Mouse (Mus musculus) splenic B cell, adult 2 months (primary cell): ENCODE data around the gene Pltp.
"Not testable (repeated sequence)": the region's sequence is repeated elsewhere in the genome, so short reads cannot be mapped to it uniquely, and the experiment has no call there.

Experiments used
- DNase-seq: peaks from one replicate; pipeline ENCODE4 v3.0.0-alpha.2; 2011; ENCODE audit warnings: low read depth, low spot score
- H3K27me3 ChIP-seq: 2 replicates; pipeline ENCODE4 v1.6.1; 2012; ENCODE audit warnings: mild to moderate bottlenecking, low read length, moderate library complexity, mixed read lengths; ENCODE audit not compliant: control insufficient read depth, poor library complexity, insufficient read depth, severe bottlenecking
- H3K36me3 ChIP-seq: 2 replicates; pipeline ENCODE4 v1.6.1; 2012; ENCODE audit warnings: mild to moderate bottlenecking, low read length, moderate library complexity, mixed read lengths; ENCODE audit not compliant: control insufficient read depth, poor library complexity, insufficient read depth, severe bottlenecking

Gene Pltp

DNA sequence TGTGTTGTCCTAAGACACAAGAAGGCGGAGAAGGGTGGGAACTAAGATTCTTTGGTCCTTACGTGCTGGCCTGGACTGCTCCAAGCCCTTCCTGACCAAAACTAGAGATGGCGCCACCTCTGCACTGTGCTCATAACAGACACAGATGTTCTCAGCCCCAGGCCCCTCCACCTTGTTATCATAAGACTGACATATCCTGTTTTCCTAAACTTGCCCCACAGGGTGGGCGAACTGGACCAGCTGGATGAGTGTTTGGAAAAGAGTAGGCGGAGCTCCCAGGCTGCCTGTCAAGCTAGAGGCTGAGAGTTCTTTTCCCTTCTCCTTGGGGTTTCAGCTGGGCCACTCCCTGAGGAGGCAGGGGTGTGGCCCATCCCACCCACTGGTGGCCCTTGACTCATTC lies 39.8 kb downstream of the Pltp start:
- DNase-seq: no peak
- Histone ChIP-seq H3K27me3 (no peaks in the 10 kb centered on the region), H3K36me3 (no peaks in the 10 kb centered on the region)

DNA sequence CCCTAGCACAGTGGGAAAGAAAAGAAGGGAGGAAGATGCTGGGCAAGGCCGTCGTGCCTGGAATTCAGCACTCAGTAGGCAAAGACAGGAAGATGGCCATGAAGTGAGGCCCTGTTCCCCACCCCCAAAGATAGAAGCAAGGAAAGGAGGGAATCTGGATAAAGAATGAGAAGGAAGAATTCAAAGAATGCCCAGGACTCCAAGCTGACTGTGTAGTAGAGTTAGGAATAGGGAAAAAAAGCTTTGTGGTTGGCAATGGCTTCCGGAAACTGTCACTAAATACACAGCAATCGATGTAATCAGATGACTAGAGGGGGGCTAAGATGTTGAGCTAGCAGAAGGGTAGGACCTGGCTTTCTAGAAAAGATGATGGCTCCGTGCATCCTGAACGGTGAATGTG lies 40.3 kb downstream of the Pltp start:
- DNase-seq: no peak
- Histone ChIP-seq H3K27me3 (no peaks in the 10 kb centered on the region), H3K36me3 (no peaks in the 10 kb centered on the region)

DNA sequence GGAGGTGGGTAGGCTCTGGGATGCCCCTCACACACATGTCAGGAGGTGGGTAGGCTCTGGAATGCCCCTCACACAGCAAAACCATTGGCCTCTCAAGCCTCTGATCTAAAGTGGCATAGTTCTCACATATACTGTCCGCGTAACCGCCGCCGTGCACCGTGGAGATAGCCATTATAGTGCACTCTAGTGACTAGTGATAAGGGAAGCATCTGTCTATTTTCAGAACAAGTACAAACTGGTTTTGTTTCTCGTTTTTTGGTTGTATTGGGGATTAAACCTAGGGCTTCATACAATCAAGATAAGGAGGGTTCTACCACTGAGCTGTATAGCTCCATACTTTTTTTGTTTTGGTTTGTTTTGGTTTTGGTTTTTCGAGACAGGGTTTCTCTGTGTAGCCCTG lies 41.7 kb downstream of the Pltp start:
- no peaks in the 10 kb centered on the region for H3K36me3 ChIP-seq
- no peak for DNase-seq

DNA sequence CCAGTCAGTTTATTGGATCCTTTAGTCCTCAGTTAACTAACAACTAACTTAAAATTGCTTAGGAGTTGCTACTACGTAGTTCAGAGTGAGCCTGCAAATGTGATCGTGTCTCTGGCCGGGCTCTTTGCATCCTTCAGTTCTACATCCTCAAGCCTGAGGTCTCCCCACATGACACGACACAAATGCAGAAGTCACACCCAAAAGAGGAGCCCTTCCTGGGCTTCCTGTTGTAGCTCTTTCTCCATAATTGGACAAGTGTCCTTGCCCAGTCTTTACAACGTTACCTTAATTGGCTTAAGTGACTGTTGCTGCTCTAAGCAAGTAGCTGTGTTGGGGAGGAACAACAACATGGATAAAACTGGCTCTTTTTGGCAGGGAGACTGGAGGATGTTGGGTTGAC lies 42.2 kb downstream of the Pltp start:
- Histone ChIP-seq H3K27me3 (no peaks in the 10 kb centered on the region), H3K36me3 (no peaks in the 10 kb centered on the region)
- DNase-seq: no peak

More for the DNA sequence above, 41.7 kb downstream of the Pltp start:
- no peaks in the 10 kb centered on the region for H3K27me3 ChIP-seq

DNA sequence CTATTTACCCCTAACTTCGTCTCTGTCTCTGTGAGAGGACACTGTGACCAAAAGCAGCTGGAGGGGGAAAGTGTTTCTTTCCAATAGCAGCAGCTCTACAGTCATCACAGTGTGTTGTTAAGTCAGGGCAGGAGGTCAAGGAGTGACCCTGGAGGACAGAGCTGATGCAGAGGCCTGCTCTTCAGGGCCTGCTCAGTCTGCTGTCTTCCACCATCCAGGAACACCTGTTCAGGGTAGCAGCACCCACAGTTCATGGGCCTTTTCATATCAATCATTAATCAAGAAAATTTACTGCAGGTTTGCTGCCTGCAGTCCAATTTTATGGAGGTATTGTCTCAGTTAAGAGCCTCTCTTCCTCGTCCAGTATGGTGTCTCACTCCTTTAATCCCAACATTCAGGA lies 44.0 kb downstream of the Pltp start:
- no peak for DNase-seq
- Histone ChIP-seq H3K36me3 (peaks cover 3% of the 10 kb centered on the region; the same call in 1 of the 2 replicates), H3K27me3 (no peaks in the 10 kb centered on the region)

DNA sequence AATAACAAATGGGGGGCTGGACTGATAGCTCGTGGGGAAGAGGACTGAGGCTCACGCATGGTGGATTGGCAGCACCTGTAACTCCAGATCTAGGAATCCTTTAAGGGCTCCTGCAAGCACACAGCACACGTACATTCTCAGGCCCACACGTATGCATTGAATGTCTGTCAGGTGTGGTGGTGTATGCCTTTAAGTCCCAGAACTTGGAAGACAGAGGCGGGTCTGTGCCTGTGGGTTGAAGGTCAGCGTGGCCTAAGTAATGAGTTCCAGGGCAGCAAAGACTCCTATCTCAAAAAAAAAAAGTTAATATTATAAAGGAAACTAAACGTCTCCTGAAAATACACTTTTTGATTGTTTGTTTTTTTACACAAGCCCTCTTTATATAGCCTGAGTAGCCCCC lies 50.9 kb downstream of the Pltp start:
- Histone ChIP-seq H3K27me3 (no peaks in the 10 kb centered on the region), H3K36me3 (peaks cover 5% of the 10 kb centered on the region; the same call in 1 of the 2 replicates)
- DNase-seq: no peak

DNA sequence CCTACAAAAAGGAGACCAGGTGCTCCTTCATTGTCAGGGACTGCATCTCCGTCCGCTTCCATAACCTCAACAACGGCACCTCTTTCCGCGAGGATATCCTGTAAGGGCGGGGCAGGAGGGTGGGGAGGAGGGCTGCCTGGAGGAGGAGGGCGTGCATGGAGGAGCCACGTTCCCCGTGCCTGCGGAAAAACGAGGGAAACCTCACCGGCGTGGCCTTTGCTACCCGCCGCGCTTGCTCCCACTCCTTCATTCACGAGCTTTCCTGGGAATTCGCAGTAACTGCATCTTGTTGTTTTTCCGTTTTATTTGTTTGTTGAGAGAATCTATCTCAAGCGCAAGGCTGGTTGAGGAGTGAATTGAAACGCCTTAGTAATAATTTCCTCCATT lies 52.2 kb downstream of the Pltp start:
- no peak for DNase-seq
- no peaks in the 10 kb centered on the region for H3K27me3 ChIP-seq
- peaks cover 5% of the 10 kb centered on the region; the same call in 1 of the 2 replicates for H3K36me3 ChIP-seq

DNA sequence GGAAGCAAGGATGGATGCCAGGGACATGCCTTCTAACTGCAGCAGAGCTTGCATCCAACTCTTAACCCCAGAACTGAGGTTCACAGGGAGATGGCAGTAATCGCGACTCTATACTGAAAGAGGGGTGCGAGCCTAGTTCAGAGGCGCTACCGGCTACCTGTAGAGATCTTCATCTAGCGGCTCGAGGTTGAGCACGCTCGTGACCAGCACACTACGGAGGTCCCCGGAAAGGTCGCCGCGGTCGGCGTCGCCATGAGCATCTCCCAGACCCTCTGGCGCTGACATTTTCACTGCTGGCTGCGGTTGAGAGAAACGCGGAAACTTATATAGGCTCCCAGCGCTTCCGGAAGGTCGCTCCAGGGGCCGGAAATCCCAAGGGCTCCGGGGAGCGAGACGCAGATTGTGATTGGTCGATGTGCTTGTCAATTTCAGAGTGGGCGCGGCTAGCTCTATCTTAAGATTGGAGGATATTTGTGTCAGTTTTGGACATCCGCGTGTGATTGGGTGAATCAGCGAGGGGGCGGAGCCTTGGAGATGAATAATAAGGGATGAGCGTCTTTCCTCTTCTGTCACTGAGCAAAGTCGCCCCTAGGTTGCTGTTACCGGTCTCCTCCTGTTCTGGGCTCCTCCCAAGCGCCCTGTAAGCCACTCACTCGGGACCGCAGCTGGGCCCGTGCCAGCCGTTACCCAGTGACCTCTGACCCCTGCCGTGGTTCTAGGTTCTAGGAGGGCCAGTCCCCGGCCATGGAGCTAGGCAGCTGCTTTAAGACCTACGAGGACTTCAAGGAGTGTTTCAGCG lies 52.8 kb downstream of the Pltp start, which contains the start of the genes Acot8 and Zswim3:
Acot8 (minus strand) TSS at position 350 of the 799 bp plus-strand sequence.
Zswim3 (plus strand) TSS at position 566 of the 799 bp plus-strand sequence.
- Histone ChIP-seq H3K27me3 (no peaks in the 10 kb centered on the region), H3K36me3 (peaks cover 7% of the 10 kb centered on the region; the same call in 1 of the 2 replicates)
- peak; percentile 99 for DNase-seq

DNA sequence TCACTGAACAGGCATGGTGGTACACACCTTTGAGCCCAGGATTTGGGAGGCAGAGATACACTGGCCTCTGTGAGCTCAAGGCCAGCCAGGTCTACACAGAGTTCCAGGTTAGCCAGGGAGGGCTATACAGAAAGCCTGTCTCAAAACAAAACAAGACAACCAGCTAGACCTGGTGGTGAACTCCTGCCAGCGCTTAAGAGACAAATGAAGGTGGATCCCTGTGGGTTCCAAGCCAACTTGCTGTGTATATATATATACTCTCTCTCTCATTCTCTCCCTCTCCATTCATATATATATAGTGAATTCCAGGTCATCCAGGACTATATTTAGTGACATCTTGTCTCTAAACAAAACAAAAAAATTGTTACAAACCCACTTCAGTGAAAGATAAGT lies 53.6 kb downstream of the Pltp start:
- no peaks in the 10 kb centered on the region for H3K27me3 ChIP-seq
- peaks cover 9% of the 10 kb centered on the region for H3K36me3 ChIP-seq
- no peak for DNase-seq

DNA sequence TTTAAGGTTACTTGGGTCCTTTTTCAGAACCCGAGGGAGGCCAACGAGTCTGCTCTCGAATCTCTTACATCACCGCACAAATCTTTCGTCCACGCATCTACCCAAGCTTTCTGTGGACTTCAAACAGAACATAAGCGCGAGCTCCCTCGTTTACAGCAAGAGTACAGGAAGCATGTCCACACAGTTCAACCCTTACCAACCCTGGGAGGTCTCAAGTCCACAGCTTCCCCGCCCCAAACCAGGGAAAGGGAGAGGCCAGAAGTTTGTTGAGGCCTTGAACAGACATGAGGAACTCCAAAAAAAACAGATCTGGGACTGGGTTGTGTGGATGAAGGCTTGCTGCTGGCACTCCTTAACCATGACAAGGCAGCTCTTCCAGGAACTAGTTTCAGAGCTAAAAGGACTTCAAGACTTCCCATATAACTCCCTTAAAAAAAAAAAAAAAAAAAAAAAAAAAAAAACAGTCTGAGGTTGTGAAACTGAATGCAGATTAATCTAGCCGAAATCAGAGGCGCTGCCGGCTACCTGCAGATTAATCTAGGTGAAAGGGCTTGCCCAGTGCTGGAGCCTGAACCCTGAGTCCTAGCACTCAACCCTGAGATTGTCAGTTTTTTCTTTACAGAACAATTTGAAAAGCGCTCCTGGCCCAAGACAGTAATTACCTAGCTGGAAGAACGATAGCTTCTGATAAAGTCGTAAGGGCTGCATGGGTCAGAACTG lies 54.1 kb downstream of the Pltp start:
- peaks cover 7% of the 10 kb centered on the region; the same call in 1 of the 2 replicates for H3K36me3 ChIP-seq
- DNase-seq: no peak
- H3K27me3 ChIP-seq: no peaks in the 10 kb centered on the region

DNA sequence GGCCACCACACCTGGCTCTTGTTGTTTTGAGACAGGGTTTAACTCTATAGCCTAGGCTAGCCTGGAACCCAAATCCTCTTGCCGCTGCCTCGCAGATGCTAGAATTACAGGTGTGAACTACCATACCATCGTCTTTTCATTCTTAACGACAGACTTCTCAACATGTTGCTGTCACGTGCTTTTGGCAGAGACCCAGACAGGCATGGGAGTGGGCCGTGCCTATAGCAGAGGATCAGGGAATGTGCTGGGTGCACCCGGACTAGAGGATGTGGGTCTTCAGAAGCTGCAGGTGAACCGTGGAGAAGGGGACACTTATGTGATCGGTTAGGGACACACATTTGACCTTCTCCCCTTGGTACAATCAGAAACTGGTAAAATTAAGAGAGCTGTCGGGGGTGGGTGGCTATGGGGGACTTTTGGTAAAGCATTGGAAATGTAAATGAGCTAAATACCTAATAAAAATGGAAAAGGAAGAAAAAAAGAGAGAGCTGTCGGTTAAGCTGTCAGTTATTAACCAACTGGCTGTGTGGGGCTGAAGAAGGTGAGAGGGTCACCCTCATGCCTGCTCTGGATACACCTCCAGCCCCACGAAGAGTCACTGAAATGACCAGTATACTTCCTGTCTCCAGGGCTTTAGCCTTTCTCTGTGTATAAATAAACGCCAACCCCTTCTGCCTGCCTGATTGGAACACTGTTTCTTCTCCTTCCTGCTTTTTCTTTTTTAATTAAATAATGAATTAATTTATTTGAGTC lies 57.1 kb downstream of the Pltp start:
- Histone ChIP-seq H3K27me3 (no peaks in the 10 kb centered on the region), H3K36me3 (peaks cover 9% of the 10 kb centered on the region; the same call in 1 of the 2 replicates)
- no peak for DNase-seq

DNA sequence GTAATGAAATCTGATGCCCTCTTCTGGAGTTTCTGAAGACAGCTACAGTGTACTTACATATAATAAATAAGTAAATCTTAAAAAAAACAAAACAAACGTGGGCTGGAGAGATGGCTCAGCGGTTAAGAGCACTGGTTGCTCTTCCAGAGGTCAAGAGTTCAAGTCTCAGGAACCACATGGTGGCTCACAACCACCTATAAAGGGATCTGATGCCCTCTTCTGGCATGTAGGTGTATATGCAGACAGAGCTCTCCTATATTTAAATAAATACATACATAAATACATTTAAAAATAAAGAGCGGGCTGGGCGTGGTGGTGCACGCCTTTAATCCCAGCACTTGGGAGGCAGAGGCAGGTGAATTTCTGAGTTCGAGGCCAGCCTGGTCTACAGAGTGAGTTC lies 59.0 kb downstream of the Pltp start:
- not testable (repeated sequence) for H3K27me3 ChIP-seq
- H3K36me3 ChIP-seq: peaks cover 12% of the 10 kb centered on the region
- peak; percentile 57 for DNase-seq

DNA sequence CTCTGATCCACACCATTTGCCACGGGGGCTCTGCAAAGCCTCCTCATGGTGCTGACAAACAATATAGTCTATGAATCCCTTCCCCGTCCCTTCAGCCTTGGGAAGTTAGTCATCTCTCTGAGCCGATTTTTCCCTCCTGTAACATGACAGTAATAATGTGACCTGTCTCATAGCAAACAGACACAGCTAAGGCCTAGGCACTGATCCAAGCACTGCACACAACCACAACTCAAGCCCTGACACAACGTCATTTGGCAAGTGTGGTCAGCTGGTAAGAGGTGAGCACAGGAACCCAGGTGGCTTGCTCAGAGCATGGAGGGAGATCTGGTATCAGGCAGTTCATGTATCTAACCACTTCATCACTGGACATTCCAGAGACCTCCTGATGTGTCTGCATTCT lies 61.6 kb downstream of the Pltp start:
- no peak for DNase-seq
- peaks cover 9% of the 10 kb centered on the region for H3K36me3 ChIP-seq
- no peaks in the 10 kb centered on the region for H3K27me3 ChIP-seq

DNA sequence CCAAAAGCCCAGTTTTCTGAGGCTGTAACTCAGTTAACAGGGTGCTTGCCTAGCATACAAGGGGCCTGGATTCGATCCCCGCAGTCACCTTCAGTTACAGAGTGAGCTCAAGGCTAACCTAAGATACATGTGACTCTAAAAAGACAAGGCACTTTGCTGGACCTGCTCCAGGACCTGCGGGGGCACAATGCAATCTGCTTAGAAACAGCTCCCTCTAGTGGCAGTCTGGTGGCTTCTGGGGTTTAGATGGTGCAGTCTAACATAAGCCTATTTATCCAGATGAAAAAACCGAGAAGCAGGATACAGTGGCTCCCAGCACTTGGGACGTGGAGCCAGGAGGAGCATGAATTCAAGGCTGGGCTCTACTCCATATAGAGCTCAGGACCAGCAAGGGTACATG lies 63.2 kb downstream of the Pltp start:
- Histone ChIP-seq H3K36me3 (peaks cover 8% of the 10 kb centered on the region), H3K27me3 (no peaks in the 10 kb centered on the region)
- DNase-seq: peak; percentile 88

DNA sequence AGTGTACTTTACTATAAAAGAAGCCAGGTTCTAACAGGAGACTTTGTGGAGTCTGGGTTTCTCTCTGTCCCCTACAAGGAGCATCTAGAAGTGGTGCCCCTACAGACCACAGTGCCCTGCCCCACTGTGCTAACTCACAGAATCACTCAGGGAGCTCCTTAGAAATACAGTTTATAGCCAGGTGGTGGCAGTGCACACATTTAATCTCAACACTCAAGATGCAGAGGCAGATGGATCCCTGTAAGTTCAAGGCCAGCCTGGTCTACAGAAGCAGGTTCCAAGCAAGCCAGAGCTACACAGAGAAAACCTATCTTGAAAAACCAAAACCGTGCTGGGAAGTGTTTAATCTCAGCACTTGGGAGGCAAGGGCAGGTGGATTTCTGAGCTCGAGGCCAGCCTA lies 63.7 kb downstream of the Pltp start:
- Histone ChIP-seq H3K36me3 (peaks cover 5% of the 10 kb centered on the region), H3K27me3 (no peaks in the 10 kb centered on the region)
- DNase-seq: peak; percentile 57
